Mouse (Mus musculus) neural tube, embryonic 14.5 days (tissue): ENCODE measurements around the gene Cdyl. TPM values are rescaled to one million over a fixed set of nuclear protein-coding genes. Genes with fewer than 3 reads are reported as not detected.

ENCODE experiments used
- ATAC-seq: fragments of 200-750 bp; cut with Nextera tagmentation; 2 replicates; pipeline ENCODE4 v1.8.0; 2017; ENCODE audit warnings: low read depth, mild to moderate bottlenecking, moderate TSS enrichment, moderate library complexity
- H3K27ac ChIP-seq: fragments of 300-500 bp; sonication (generic); 2 replicates; pipeline ENCODE4 v1.5.1; 2014; ENCODE audit warnings: low read depth, mild to moderate bottlenecking, control low read depth, low read length, moderate library complexity, mixed read lengths
- H3K27me3 ChIP-seq: fragments of 300-500 bp; sonication (generic); 2 replicates; pipeline ENCODE4 v1.6.1; 2014; ENCODE audit warnings: low read length; ENCODE audit not compliant: control insufficient read depth, insufficient read depth
- H3K36me3 ChIP-seq: fragments of 300-500 bp; sonication (generic); 2 replicates; pipeline ENCODE4 v1.6.1; 2014; ENCODE audit warnings: low read length, mixed read lengths; ENCODE audit not compliant: control insufficient read depth, insufficient read depth
- H3K4me1 ChIP-seq: fragments of 300-500 bp; sonication (generic); 2 replicates; pipeline ENCODE4 v1.6.1; 2014; ENCODE audit warnings: low read length; ENCODE audit not compliant: control insufficient read depth, insufficient read depth
- H3K4me2 ChIP-seq: fragments of 300-500 bp; sonication (generic); 2 replicates; pipeline ENCODE4 v1.6.1; 2014; ENCODE audit warnings: mild to moderate bottlenecking, low read depth, low read length, control low read depth
- H3K4me3 ChIP-seq: fragments of 300-500 bp; sonication (generic); 2 replicates; pipeline ENCODE4 v1.5.1; 2014; ENCODE audit warnings: low read depth, low read length, control low read depth, mixed read lengths
- H3K9ac ChIP-seq: fragments of 300-500 bp; sonication (generic); replicated peaks from 2 replicates; pipeline ENCODE4 v1.6.1; 2014; ENCODE audit warnings: low read depth, mild to moderate bottlenecking, control low read depth, low read length, mixed read lengths
- H3K9me3 ChIP-seq: fragments of 300-500 bp; sonication (generic); 2 replicates; pipeline ENCODE4 v1.6.1; 2016; ENCODE audit warnings: low read length; ENCODE audit not compliant: control insufficient read depth
- WGBS: fragments of 180-500 bp; shearing (Covaris S2); extraction: QIAGEN DNeasy Blood & Tissue Kit; methylation state at CpG from one replicate; pipeline ENCODE4 v1.1.7; 2014; 5-methylcytosine and 5-hydroxymethylcytosine counted together
- polyA plus RNA-seq: library from polyadenylated mRNA; unstranded; fragments of >200 nt; fragmentation: Nextera tagmentation; extraction: Ambion mirVana; gene quantifications from 2 replicates; pipeline ENCODE4 v1.2.1, GENCODE M21; 2014

The Cdyl gene
- polyA plus RNA-seq, 1 experiment from 2014 or later: 5.7 TPM

DNA sequence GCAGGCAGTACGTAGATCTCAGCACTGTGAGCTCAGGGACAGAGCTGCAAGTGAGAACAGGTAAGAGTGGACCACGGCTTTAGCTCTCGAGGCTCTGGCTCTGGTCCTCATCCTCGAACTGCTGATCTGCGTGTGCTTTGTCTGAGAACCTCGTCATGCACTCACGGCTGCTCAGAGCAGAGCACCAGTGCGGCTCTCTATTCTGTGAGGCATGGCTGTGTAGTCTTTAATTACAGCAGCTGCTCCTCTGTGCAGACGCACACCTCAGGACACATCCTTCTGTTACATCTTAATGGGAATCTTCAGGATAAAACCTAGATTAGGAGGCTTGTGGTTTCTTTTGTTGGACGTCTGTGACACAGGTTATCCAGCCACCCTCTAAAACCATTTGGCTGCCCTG is 180.5 kb downstream of the Cdyl start:
- 80% methylated on average over 10 of the region's 10 CpGs for WGBS
- H3K36me3 ChIP-seq: no peaks in the 10 kb centered on the region
- no peak overlapping the region for H3K9ac ChIP-seq
- no peaks in the 10 kb centered on the region for H3K4me1 ChIP-seq
- no peak overlapping the region for H3K4me3 ChIP-seq
- H3K9me3 ChIP-seq: no peaks in the 10 kb centered on the region
- no peaks in the 10 kb centered on the region for H3K27me3 ChIP-seq
- no peak overlapping the region for H3K27ac ChIP-seq
- no peak overlapping the region for H3K4me2 ChIP-seq
- peak; percentile 61 for ATAC-seq

DNA sequence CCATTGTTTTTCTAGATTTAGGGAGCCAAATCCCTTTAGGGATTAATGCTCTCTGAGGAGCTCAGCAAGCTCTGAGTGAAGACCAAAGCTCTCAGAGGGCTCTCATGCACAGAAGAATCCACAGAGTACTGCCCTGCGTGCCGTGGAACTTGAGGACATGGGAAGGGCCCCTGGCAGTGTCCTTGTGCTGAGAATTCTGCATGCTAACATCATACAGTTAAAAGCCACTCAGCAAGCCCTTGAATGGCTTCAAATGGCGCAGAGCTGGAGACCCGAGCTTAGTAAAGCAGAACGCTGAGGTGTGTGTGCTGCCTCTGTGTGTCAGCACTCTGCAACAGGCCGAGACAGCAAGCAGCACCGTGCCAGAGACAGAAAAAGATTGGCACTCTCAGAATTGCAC is 183.8 kb downstream of the Cdyl start:
- ATAC-seq: no peak
- no peak overlapping the region for H3K4me2 ChIP-seq
- H3K9me3 ChIP-seq: no peaks in the 10 kb centered on the region
- WGBS: 83% methylated on average over 7 of the region's 7 CpGs
- no peak overlapping the region for H3K4me3 ChIP-seq
- no peak overlapping the region for H3K9ac ChIP-seq
- no peaks in the 10 kb centered on the region for H3K27me3 ChIP-seq
- no peaks in the 10 kb centered on the region for H3K36me3 ChIP-seq
- no peaks in the 10 kb centered on the region for H3K4me1 ChIP-seq
- no peak overlapping the region for H3K27ac ChIP-seq

DNA sequence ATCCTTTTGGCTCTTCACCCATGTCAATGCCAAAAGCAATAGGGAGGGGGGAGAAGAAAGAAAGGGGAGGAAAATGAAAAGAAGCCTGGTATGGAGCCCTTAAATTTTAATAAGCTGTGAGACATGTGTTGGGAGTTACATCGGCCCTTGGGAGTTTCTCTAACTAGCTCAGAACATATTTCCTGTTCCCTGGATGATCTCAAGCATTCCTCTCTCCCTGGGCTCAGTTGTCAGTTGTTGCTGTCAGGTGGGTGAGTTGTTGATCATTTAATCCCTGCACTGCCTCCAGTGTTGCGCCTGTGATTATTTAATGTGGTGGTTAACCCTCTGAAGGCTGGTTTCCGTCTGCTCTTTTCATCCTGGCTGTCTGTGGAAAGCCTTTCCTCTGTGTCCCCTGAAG is 185.7 kb downstream of the Cdyl start:
- WGBS: 60% methylated on average over 3 of the region's 3 CpGs
- Histone ChIP-seq H3K27me3 (no peaks in the 10 kb centered on the region), H3K36me3 (no peaks in the 10 kb centered on the region), H3K4me1 (no peaks in the 10 kb centered on the region), H3K4me3 (no peak overlapping the region), H3K27ac (no peak overlapping the region), H3K9me3 (no peaks in the 10 kb centered on the region), H3K4me2 (no peak overlapping the region), H3K9ac (no peak overlapping the region)
- no peak for ATAC-seq

DNA sequence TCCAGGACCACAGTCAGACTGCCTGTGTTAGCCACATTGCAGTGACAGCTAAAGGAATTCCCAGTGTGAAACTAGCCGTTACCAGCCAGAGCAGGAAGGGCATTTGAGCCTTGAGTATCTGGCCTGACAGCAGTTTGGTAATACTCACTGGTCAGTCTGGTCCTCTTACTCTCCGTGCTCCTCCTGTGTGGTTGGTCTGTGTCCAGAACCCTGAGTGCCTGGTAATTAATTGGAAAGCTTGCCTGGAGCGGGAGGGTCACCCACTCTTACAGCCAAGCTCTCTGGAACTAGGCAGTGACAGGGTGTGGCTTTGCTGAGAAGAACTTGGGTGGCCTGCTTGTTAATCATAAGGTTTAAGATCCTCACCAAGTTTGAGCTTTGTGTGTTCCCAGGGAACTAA is 189.1 kb downstream of the Cdyl start:
- H3K4me1 ChIP-seq: no peaks in the 10 kb centered on the region
- H3K4me3 ChIP-seq: no peak overlapping the region
- H3K36me3 ChIP-seq: no peaks in the 10 kb centered on the region
- WGBS: 86% methylated on average over 3 of the region's 3 CpGs
- ATAC-seq: no peak
- no peak overlapping the region for H3K27ac ChIP-seq
- no peak overlapping the region for H3K4me2 ChIP-seq
- H3K9me3 ChIP-seq: no peaks in the 10 kb centered on the region
- no peaks in the 10 kb centered on the region for H3K27me3 ChIP-seq
- H3K9ac ChIP-seq: no peak overlapping the region

DNA sequence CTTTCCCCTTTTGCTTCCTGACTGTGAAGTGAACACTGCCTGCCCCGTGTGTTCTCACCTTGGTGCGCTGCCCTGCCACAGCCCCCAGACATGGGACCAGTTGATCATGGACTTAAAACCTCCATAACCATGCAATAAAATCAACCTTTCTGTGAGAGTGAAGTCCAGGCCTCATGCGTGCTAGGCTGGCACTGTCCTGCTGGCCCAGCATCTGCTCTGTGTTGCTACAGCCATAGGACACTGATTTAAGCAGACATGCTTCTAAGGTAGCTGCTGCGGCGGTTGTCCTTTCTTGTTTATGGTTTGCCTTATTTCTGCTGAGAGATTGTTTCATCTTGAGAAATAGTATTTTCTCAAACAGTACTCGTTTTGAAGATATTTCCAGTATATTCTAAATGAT is 191.9 kb downstream of the Cdyl start:
- Histone ChIP-seq H3K9me3 (no peaks in the 10 kb centered on the region), H3K27me3 (no peaks in the 10 kb centered on the region), H3K4me3 (no peak overlapping the region), H3K27ac (no peak overlapping the region), H3K9ac (no peak overlapping the region), H3K4me2 (no peak overlapping the region), H3K36me3 (no peaks in the 10 kb centered on the region), H3K4me1 (no peaks in the 10 kb centered on the region)
- WGBS: 96% methylated on average over 6 of the region's 6 CpGs
- no peak for ATAC-seq

DNA sequence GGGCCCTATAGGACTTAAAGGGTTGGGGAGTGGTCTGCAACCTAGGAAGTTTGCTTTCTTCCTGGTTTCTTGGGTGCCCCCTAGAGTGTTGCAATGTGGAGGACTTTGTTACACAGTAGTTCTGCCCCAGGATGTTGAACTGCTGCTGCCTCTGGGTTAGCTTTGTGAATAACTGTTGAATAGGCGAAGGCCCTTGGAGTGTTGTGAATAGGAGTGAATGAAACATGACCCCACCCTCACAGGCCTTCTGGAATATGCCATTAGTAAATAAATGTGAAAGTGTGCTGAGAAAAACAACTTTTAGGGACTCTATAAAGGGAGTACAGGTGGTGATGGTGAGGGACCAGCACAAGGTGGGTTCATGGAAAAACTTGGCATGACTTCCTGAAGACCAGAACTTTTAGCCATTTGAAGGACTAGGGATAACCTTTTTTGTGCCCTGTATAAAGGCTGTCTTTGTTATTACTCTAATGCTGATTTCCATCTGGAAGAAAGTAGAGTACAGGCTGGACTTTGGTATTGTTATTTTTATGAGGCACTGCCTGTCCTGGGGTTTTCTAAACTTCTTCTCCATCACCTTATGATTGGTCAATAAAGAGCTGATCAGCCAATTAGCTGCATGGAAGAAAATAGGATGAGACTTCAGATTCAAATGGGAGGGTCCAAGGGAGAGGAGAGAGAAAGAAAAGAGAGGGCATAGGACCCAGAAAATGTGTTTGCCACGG is 193.4 kb downstream of the Cdyl start:
- Histone ChIP-seq H3K36me3 (no peaks in the 10 kb centered on the region), H3K27me3 (no peaks in the 10 kb centered on the region), H3K9me3 (no peaks in the 10 kb centered on the region), H3K4me1 (no peaks in the 10 kb centered on the region), H3K4me3 (no peak overlapping the region), H3K27ac (no peak overlapping the region), H3K4me2 (no peak overlapping the region), H3K9ac (no peak overlapping the region)
- no peak for ATAC-seq
- WGBS: 80% methylated on average over 2 of the region's 2 CpGs

DNA sequence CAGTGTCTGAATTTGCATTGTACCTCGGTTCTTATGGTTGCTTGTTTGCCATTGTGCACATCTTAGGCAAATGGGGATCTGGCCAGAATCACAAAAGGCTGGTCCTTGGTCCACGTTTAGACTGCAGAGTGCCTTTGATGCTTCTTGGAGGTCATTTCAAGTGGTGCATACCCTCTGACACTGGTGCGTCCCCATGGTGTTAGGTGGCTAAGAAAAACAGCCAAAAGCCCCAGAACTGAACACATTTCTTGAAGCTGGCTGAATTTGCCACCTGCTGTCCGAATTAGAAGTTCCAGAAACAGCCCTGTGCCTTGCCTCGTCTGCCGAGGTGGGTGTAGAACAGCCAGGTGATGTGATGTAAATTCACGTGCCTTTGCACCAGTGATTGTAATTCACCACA is 197.9 kb downstream of the Cdyl start:
- no peak overlapping the region for H3K4me3 ChIP-seq
- H3K36me3 ChIP-seq: no peaks in the 10 kb centered on the region
- no peak for ATAC-seq
- no peaks in the 10 kb centered on the region for H3K9me3 ChIP-seq
- H3K4me1 ChIP-seq: no peaks in the 10 kb centered on the region
- H3K27ac ChIP-seq: no peak overlapping the region
- 86% methylated on average over 7 of the region's 7 CpGs for WGBS
- no peak overlapping the region for H3K4me2 ChIP-seq
- no peaks in the 10 kb centered on the region for H3K27me3 ChIP-seq
- no peak overlapping the region for H3K9ac ChIP-seq

DNA sequence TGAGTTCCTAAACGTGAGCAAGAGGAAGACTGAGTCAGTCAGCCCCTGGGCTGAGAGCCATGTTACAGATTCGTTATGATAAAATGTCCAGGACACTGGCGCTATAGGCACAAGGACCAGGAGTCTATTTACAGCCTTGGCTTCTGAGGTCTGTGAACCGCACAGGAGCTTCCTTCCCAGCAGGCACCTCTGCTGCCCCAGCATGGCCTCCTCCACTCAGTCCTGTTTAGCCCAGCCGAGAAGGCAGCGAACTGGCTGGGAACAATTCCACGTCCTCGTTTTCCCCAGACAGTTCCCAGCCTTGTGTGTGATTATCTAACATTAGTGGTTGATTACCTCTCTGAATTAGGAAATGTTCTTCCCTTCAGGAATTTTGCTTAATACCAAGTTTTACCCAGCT is 201.3 kb downstream of the Cdyl start:
- Histone ChIP-seq H3K9ac (no peak overlapping the region), H3K27ac (no peak overlapping the region), H3K4me2 (no peak overlapping the region), H3K36me3 (no peaks in the 10 kb centered on the region), H3K9me3 (no peaks in the 10 kb centered on the region), H3K4me1 (no peaks in the 10 kb centered on the region), H3K27me3 (no peaks in the 10 kb centered on the region), H3K4me3 (no peak overlapping the region)
- WGBS: 73% methylated on average over 8 of the region's 8 CpGs
- ATAC-seq: no peak

DNA sequence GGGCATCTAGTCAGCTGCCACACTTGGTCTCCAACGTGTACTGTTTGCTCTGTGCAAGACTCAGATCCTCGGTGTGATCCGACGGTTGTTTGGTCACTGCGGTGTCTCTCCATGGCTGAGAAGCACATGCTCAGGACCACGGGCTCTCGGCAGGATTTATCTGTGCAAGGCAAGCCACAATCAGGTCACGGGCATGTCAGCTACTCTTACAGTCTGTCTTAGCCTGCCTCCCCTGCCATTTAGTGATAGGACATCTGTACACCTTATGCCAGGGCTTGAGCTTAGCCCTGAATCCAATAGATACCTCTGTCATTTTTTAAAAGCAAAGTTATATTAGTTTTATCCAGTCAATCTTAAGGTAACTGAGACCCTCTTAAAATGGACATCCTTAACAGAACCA is 211.0 kb downstream of the Cdyl start:
- H3K27ac ChIP-seq: no peak overlapping the region
- ATAC-seq: no peak
- no peaks in the 10 kb centered on the region for H3K36me3 ChIP-seq
- no peaks in the 10 kb centered on the region for H3K27me3 ChIP-seq
- H3K4me1 ChIP-seq: no peaks in the 10 kb centered on the region
- no peak overlapping the region for H3K9ac ChIP-seq
- 95% methylated on average over 8 of the region's 8 CpGs for WGBS
- H3K4me2 ChIP-seq: no peak overlapping the region
- H3K9me3 ChIP-seq: no peaks in the 10 kb centered on the region
- H3K4me3 ChIP-seq: no peak overlapping the region
